Mouse (Mus musculus) lung, embryonic 14.5 days (tissue): ENCODE results near the gene Nrp1. TPM values are rescaled to one million over a fixed set of nuclear protein-coding genes. Genes with fewer than 3 reads are reported as not detected.

Source experiments
- ATAC-seq: fragments of 200-750 bp; cut with Nextera tagmentation; 2 replicates; pipeline ENCODE4 v1.8.0; 2017; ENCODE audit warnings: mild to moderate bottlenecking, moderate TSS enrichment, moderate library complexity; ENCODE audit not compliant: insufficient read depth
- DNase-seq: peaks from one replicate; pipeline ENCODE4 v3.0.0-alpha.2; 2015
- H3K27ac ChIP-seq: fragments of 300-500 bp; sonication (generic); 2 replicates; pipeline ENCODE4 v1.5.1; 2014; ENCODE audit warnings: low read depth, mild to moderate bottlenecking, moderate library complexity
- H3K27me3 ChIP-seq: fragments of 300-500 bp; sonication (generic); 2 replicates; pipeline ENCODE4 v1.6.1; 2014; ENCODE audit warnings: low read length, control low read depth; ENCODE audit not compliant: insufficient read depth
- H3K36me3 ChIP-seq: fragments of 300-500 bp; sonication (generic); 2 replicates; pipeline ENCODE4 v1.6.1; 2014; ENCODE audit warnings: control low read depth; ENCODE audit not compliant: insufficient read depth
- H3K4me1 ChIP-seq: fragments of 300-500 bp; sonication (generic); 2 replicates; pipeline ENCODE4 v1.6.1; 2014; ENCODE audit warnings: antibody characterized with exemption, control low read depth; ENCODE audit not compliant: insufficient read depth
- H3K4me2 ChIP-seq: fragments of 300-500 bp; sonication (generic); 2 replicates; pipeline ENCODE4 v1.6.1; 2014; ENCODE audit warnings: mild to moderate bottlenecking
- H3K4me3 ChIP-seq: fragments of 300-500 bp; sonication (generic); 2 replicates; pipeline ENCODE4 v1.5.1; 2014; ENCODE audit warnings: low read depth, low read length
- H3K9ac ChIP-seq: fragments of 300-500 bp; sonication (generic); 2 replicates; pipeline ENCODE4 v1.6.1; 2014
- H3K9me3 ChIP-seq: fragments of 300-500 bp; sonication (generic); 2 replicates; pipeline ENCODE4 v1.6.1; 2016; ENCODE audit warnings: low read depth, low read length, control low read depth
- CTCF ChIP-seq: IDR thresholded peaks from 2 replicates; pipeline ENCODE4 v1.5.1; 2016; ENCODE audit warnings: antibody characterized with exemption, low read depth
- WGBS: fragments of 180-500 bp; shearing (Covaris S2); extraction: QIAGEN DNeasy Blood & Tissue Kit; methylation state at CpG from one replicate; pipeline ENCODE4 v1.1.7; 2014; 5-methylcytosine and 5-hydroxymethylcytosine counted together
- polyA plus RNA-seq: library from polyadenylated mRNA; unstranded; fragments of >200 nt; fragmentation: Nextera tagmentation; extraction: Ambion mirVana; gene quantifications from 2 replicates; pipeline ENCODE4 v1.2.1, GENCODE M21; 2014

Gene Nrp1
- polyA plus RNA-seq, 1 experiment from 2014 or later, result 94.3 TPM

DNA sequence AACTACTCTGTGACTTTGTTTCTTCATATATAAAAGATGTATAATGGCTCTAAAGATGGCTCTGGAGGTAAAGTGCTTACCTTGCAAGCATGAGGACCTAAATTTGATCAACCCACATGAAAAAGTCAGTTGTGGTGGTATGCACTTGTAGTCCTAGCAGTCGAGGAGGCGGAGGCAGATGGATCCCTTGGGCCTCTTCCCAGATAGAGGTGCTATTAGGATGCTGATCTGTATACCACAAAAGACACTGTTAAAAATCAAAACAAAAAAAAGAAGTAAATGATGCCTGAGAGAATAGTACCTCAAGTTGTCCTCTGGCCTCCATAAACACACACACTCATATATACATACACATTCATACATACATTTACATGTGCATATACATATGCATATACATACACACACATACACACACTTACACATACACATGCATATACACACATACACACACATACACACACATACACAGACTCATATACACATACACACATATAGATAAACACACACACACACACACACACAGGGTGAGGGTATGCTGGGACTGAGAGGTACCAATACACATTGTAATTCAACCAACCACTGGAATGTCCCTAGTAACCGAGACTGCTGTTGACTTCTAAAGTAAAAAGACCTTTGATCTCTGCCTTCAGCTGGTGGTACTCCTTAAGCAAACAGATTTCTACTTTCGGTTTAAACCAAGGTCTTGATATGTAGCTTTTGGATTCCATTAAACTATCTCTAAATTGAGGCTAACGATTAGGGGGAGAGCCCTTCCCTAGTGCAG is 115.2 kb downstream of the Nrp1 start:
- 59% methylated on average over 5 of the region's 5 CpGs for WGBS
- no peaks in the 10 kb centered on the region for H3K9me3 ChIP-seq
- no peak overlapping the region for H3K4me3 ChIP-seq
- no peak for ATAC-seq
- H3K27me3 ChIP-seq, result no peaks in the 10 kb centered on the region
- no peak overlapping the region for H3K9ac ChIP-seq
- no peak for TF ChIP-seq CTCF
- H3K36me3 ChIP-seq, result peaks cover 52% of the 10 kb centered on the region
- H3K4me1 ChIP-seq, result no peaks in the 10 kb centered on the region; the same call in 1 of the 2 replicates
- DNase-seq, result no peak
- H3K27ac ChIP-seq, result no peak overlapping the region
- H3K4me2 ChIP-seq, result no peak overlapping the region

GRCm38 (mm10) chr8:128474614-128475013 is 116.2 kb downstream of the Nrp1 start:
- no peak for ATAC-seq
- no peak overlapping the region for H3K9ac ChIP-seq
- no peak for DNase-seq
- peaks cover 44% of the 10 kb centered on the region for H3K36me3 ChIP-seq
- no peak overlapping the region for H3K4me3 ChIP-seq
- H3K4me1 ChIP-seq, result no peaks in the 10 kb centered on the region; the same call in 1 of the 2 replicates
- no peak overlapping the region for H3K4me2 ChIP-seq
- WGBS, result 38% methylated on average over 2 of the region's 2 CpGs
- no peaks in the 10 kb centered on the region for H3K27me3 ChIP-seq
- no peak overlapping the region for H3K27ac ChIP-seq
- TF ChIP-seq CTCF, result no peak
- H3K9me3 ChIP-seq, result no peaks in the 10 kb centered on the region

- Histone ChIP-seq H3K27ac (no peak overlapping the region), H3K36me3 (peaks cover 40% of the 10 kb centered on the region), H3K9me3 (no peaks in the 10 kb centered on the region), H3K27me3 (no peaks in the 10 kb centered on the region), H3K4me1 (no peaks in the 10 kb centered on the region; the same call in 1 of the 2 replicates), H3K4me3 (no peak overlapping the region), H3K9ac (no peak overlapping the region), H3K4me2 (no peak overlapping the region)
- WGBS, result 55% methylated on average over 1 of the region's 1 CpGs
- ATAC-seq (no peak), DNase-seq (no peak)
- no peak for TF ChIP-seq CTCF
Observed at GRCm38 (mm10) chr8:128476206-128476605, 117.8 kb downstream of the Nrp1 start.

DNA sequence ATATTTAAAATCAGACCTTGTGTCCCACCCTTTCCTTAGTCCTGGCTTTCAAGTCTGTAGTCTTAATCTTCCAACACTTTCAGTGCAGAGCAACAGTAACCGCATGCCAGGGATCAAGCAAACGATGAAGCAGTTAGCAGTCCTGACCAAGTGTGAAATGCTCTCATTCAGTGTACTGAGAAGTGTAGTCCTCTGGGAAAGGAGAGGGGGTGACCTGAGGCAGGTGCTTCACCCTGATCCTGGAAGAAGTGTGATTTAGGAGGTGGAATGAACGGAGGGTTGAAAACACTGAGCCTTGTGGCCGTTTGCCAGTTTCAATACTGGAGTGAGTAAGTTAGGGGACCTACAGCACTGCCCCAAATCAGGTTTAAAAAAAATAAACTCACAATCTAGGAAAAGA is 119.6 kb downstream of the Nrp1 start:
- Histone ChIP-seq H3K4me3 (no peak overlapping the region), H3K4me1 (no peaks in the 10 kb centered on the region; the same call in 1 of the 2 replicates), H3K9me3 (no peaks in the 10 kb centered on the region), H3K9ac (no peak overlapping the region), H3K27ac (no peak overlapping the region), H3K36me3 (peaks cover 48% of the 10 kb centered on the region), H3K27me3 (no peaks in the 10 kb centered on the region), H3K4me2 (no peak overlapping the region)
- WGBS, result 55% methylated on average over 4 of the region's 4 CpGs
- TF ChIP-seq CTCF, result no peak
- ATAC-seq (no peak), DNase-seq (no peak)

GRCm38 (mm10) chr8:128479309-128480013 is 121.1 kb downstream of the Nrp1 start:
- DNase-seq, result peak; percentile 24
- TF ChIP-seq CTCF, result no peak
- Histone ChIP-seq H3K36me3 (peaks cover 43% of the 10 kb centered on the region), H3K9me3 (no peaks in the 10 kb centered on the region), H3K27me3 (no peaks in the 10 kb centered on the region), H3K4me3 (no peak overlapping the region), H3K4me2 (no peak overlapping the region), H3K4me1 (no peaks in the 10 kb centered on the region; the same call in 1 of the 2 replicates), H3K9ac (no peak overlapping the region), H3K27ac (peak overlapping the region; percentile 48; the same call in 1 of the 2 replicates)
- 45% methylated on average over 5 of the region's 5 CpGs for WGBS
- peak; percentile 61; the same call in 1 of the 2 replicates for ATAC-seq

DNA sequence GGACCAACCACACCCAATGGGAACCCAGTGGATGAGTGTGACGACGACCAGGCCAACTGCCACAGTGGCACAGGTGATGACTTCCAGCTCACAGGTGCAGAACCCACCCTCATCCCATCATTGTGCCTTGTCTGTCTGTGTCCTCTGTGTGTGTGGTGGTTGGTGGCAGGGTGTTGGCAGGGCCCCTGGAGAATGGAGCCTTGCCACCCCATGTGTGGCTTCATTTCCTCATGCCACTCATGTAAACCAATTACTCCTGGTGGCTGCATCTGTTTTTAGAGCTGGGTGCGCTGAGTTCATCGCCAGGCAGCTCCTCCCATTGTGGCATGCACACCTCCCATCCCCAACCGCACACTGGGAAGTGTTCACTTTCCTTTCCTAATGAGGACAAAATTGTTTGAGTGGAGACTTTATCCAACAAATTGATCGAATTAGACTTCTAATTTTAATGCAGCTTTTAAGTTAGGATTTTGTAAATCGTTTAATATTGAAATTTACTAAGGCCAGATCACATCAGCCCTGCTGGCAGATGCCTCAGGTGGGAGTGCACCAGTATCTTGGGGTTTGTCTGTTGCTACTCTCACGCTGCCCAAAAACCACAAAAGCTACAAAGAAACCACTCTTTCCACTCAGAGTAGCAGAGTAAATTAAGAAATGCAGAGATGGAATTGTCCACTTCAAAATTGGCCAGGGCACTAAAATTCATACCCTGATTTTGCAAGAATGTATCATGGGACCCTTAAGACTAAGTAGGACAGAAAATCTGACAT is 122.7 kb downstream of the Nrp1 start:
- H3K27me3 ChIP-seq, result no peaks in the 10 kb centered on the region
- ATAC-seq (no peak; the same call in 1 of the 2 replicates), DNase-seq (no peak)
- 75% methylated on average over 8 of the region's 8 CpGs for WGBS
- no peaks in the 10 kb centered on the region for H3K9me3 ChIP-seq
- H3K36me3 ChIP-seq, result peaks cover 36% of the 10 kb centered on the region
- H3K4me1 ChIP-seq, result no peaks in the 10 kb centered on the region
- H3K9ac ChIP-seq, result no peak overlapping the region
- TF ChIP-seq CTCF, result no peak
- no peak overlapping the region for H3K4me2 ChIP-seq
- peak overlapping the region; percentile 42; the same call in 1 of the 2 replicates for H3K27ac ChIP-seq
- H3K4me3 ChIP-seq, result no peak overlapping the region
